Mouse (Mus musculus) testis, adult 2 months (tissue): ENCODE results near the gene 1600002K03Rik.

Source experiments
- CTCF ChIP-seq: fragments of 200-500 bp; IDR thresholded peaks from 2 replicates; pipeline ENCODE4 v1.5.1; 2012; ENCODE audit warnings: low read depth, mild to moderate bottlenecking, inconsistent platforms, low read length, moderate library complexity; ENCODE audit not compliant: control insufficient read depth, insufficient read depth, insufficient replicate concordance
- POLR2A ChIP-seq: fragments of 200-500 bp; IDR thresholded peaks from 2 replicates; pipeline ENCODE4 v1.6.1; 2012; ENCODE audit warnings: low read depth, mild to moderate bottlenecking, inconsistent platforms, low read length, moderate library complexity; ENCODE audit not compliant: control insufficient read depth

GRCm38 (mm10) chr10:80162243-80162608 is 10.5 kb upstream of the 1600002K03Rik start:
- TF ChIP-seq CTCF, result no peak
- TF ChIP-seq POLR2A, result no peak
